Mouse (Mus musculus) megakaryocyte-erythroid progenitor cell, adult 5-6 weeks (primary cell): ENCODE results near the gene Rnase9. TPM values are rescaled to one million over a fixed set of nuclear protein-coding genes. Genes with fewer than 3 reads are reported as not detected.

Source experiments
- ATAC-seq: replicated peaks from 2 replicates; pipeline ENCODE4 v1.8.0; 2016; ENCODE audit warnings: mild to moderate bottlenecking, inconsistent platforms; ENCODE audit not compliant: severe bottlenecking, poor library complexity, low FRiP score, low TSS enrichment
- total RNA-seq, 2 experiments: library from RNA; stranded (forward) in 1 of 2; stranded (reverse) in 1 of 2; fragments of 200-1000, 215-1000 nt in 1 of 2; fragments of >200 nt in 1 of 2; fragmentation: Nextera tagmentation in 1 of 2; gene quantifications; 2 replicates each; pipeline ENCODE4 v1.2.3; 2014 to 2017

Rnase9 gene
- total RNA-seq, 2 experiments from 2014 or later, result not detected

DNA sequence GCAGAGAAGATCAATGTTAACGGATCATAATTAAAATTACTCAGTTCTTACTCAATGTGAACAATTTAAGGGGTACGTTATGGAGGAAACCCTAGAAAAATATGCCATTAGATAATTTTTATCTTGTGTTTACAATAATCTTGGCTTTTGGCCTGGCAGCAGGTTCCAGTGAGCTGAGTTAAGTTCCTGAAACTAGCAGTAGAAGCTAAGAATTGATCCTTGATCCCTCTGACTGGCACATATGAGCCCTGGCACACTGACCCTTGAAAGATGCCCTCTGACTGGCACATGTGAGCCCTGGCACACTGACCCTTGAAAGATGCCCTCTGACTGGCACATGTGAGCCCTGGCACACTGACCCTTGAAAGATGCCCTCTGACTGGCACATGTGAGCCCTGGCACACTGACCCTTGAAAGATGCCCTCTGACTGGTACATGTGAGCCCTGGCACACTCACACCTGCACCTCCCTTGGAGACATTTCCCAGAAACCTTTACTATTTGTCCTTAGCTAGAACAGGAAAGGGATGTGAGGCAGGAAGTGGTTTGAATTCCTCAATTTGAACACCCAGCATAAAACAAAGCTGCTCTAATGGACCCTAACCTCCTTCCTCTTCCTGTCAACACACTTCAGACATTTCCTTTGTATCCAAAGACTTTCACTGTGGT, 43.5 kb downstream of the Rnase9 start:
- peak; percentile 47; the same call in 1 of the 2 replicates for ATAC-seq

DNA sequence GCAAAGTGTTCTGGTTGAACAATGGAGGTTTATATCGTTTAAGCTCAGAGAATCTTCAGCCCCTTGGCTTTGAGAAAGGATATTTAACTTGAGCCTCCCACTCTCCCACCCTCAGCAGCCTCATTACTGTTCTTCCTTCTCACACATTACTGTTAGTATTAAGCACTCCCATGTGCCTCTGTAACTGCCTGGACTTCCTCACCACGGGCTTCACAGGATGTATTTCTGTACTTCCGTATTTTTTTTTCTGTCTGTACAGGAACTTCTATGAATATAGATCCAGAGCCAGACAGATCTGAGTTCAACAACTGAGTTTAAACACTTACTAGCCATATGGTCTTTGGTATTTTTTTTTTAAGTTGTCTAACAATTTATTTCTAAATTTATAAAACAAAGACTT, 44.6 kb downstream of the Rnase9 start:
- ATAC-seq, result no peak

DNA sequence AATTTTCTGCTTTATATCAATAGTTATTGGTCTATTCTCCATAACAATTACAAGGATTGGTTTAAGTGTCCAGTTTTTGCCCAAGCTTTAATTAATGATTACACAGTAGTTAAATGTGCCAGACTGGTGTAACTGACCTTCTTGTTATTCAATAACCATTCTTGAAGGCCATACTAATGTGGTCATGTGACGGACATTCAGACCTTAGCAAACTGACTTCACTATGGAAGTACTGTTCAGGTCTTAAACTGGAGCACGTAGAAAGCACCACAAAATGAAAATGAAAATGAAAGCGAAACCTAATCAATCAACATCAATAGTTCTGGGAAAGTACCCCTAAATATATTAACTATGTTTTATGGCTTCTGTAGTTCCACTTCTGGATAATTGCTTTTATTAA, 50.6 kb downstream of the Rnase9 start:
- no peak for ATAC-seq

Other genes with a start within 250 kb of the Rnase9 start
- not detected in 2 replicates for gene Ccnb1ip1, start 234.1 kb downstream of the Rnase9 start, total RNA-seq (2014; fragmentation: Nextera tagmentation)
- not detected in 2 replicates for gene Ccnb1ip1, start 234.1 kb downstream of the Rnase9 start, total RNA-seq (2017)
- gene Parp2, start 234.0 kb downstream of the Rnase9 start, total RNA-seq (2014; fragmentation: Nextera tagmentation), result 66.6 and 128 TPM in 2 replicates
- gene Parp2, start 234.0 kb downstream of the Rnase9 start, total RNA-seq (2017), result 89.0 and 128 TPM in 2 replicates
- 11.1 and 25.3 TPM in 2 replicates for gene Tep1, start 171.3 kb downstream of the Rnase9 start, total RNA-seq (2014; fragmentation: Nextera tagmentation)
- 2.7 and 9.1 TPM in 2 replicates for gene Tep1, start 171.3 kb downstream of the Rnase9 start, total RNA-seq (2017)
- not detected in 2 replicates for gene Klhl33, start 144.4 kb downstream of the Rnase9 start, total RNA-seq (2014; fragmentation: Nextera tagmentation)
- not detected in 2 replicates for gene Klhl33, start 144.4 kb downstream of the Rnase9 start, total RNA-seq (2017)
- gene Osgep, start 117.0 kb downstream of the Rnase9 start, total RNA-seq (2014; fragmentation: Nextera tagmentation), result 76.3 and 83.3 TPM in 2 replicates
- gene Osgep, start 117.0 kb downstream of the Rnase9 start, total RNA-seq (2017), result 80.5 and 105 TPM in 2 replicates
- gene Apex1, start 116.9 kb downstream of the Rnase9 start, total RNA-seq (2014; fragmentation: Nextera tagmentation), result 152 and 166 TPM in 2 replicates
- 202 and 220 TPM in 2 replicates for gene Apex1, start 116.9 kb downstream of the Rnase9 start, total RNA-seq (2017)
- gene Pip4p1, start 111.0 kb downstream of the Rnase9 start, total RNA-seq (2014; fragmentation: Nextera tagmentation), result 12.6 and 21.0 TPM in 2 replicates
- 10.9 and 12.6 TPM in 2 replicates for gene Pip4p1, start 111.0 kb downstream of the Rnase9 start, total RNA-seq (2017)
- gene Pnp, start 110.8 kb downstream of the Rnase9 start, total RNA-seq (2014; fragmentation: Nextera tagmentation), result 297 and 354 TPM in 2 replicates
- gene Pnp, start 110.8 kb downstream of the Rnase9 start, total RNA-seq (2017), result 162 and 277 TPM in 2 replicates
- gene Gm49342, start 97.4 kb downstream of the Rnase9 start, total RNA-seq (2014; fragmentation: Nextera tagmentation), result not detected in 2 replicates
- gene Gm49342, start 97.4 kb downstream of the Rnase9 start, total RNA-seq (2017), result 194 and 233 TPM in 2 replicates
- 28.8 and 44.9 TPM in 2 replicates for gene Pnp2, start 85.9 kb downstream of the Rnase9 start, total RNA-seq (2014; fragmentation: Nextera tagmentation)
- gene Pnp2, start 85.9 kb downstream of the Rnase9 start, total RNA-seq (2017), result 9.8 and 12.2 TPM in 2 replicates
- not detected in 2 replicates for gene Rnase10, start 34.1 kb downstream of the Rnase9 start, total RNA-seq (2014; fragmentation: Nextera tagmentation)
- gene Rnase10, start 34.1 kb downstream of the Rnase9 start, total RNA-seq (2017), result not detected in 2 replicates
- gene Rnase11, start 8.3 kb upstream of the Rnase9 start, total RNA-seq (2014; fragmentation: Nextera tagmentation), result not detected in 2 replicates
- not detected in 2 replicates for gene Rnase11, start 8.3 kb upstream of the Rnase9 start, total RNA-seq (2017)
- not detected in 2 replicates for gene Rnase12, start 15.8 kb upstream of the Rnase9 start, total RNA-seq (2014; fragmentation: Nextera tagmentation)
- gene Rnase12, start 15.8 kb upstream of the Rnase9 start, total RNA-seq (2017), result 0.99 and 5.2 TPM in 2 replicates
- not detected in 2 replicates for gene Olfr750, start 32.6 kb upstream of the Rnase9 start, total RNA-seq (2014; fragmentation: Nextera tagmentation)
- gene Olfr750, start 32.6 kb upstream of the Rnase9 start, total RNA-seq (2017), result not detected in 2 replicates
- not detected in 2 replicates for gene Rnase4, start 49.2 kb upstream of the Rnase9 start, total RNA-seq (2014; fragmentation: Nextera tagmentation)
- 0.76 TPM in 1 of 2 replicates, not detected in the other for gene Rnase4, start 49.2 kb upstream of the Rnase9 start, total RNA-seq (2017)
- not detected in 2 replicates for gene Ang, start 49.3 kb upstream of the Rnase9 start, total RNA-seq (2014; fragmentation: Nextera tagmentation)
- not detected in 2 replicates for gene Ang, start 49.3 kb upstream of the Rnase9 start, total RNA-seq (2017)
- gene Eddm3b, start 72.6 kb upstream of the Rnase9 start, total RNA-seq (2014; fragmentation: Nextera tagmentation), result not detected in 2 replicates
- gene Eddm3b, start 72.6 kb upstream of the Rnase9 start, total RNA-seq (2017), result not detected in 2 replicates
- gene Rnase6, start 82.0 kb upstream of the Rnase9 start, total RNA-seq (2014; fragmentation: Nextera tagmentation), result 2.8 and 14.6 TPM in 2 replicates
- gene Rnase6, start 82.0 kb upstream of the Rnase9 start, total RNA-seq (2017), result 14.8 and 44.0 TPM in 2 replicates
- not detected in 2 replicates for gene Rnase1, start 104.9 kb upstream of the Rnase9 start, total RNA-seq (2014; fragmentation: Nextera tagmentation)
- not detected in 2 replicates for gene Rnase1, start 104.9 kb upstream of the Rnase9 start, total RNA-seq (2017)
- not detected in 2 replicates for gene Rnase2b, start 120.4 kb upstream of the Rnase9 start, total RNA-seq (2014; fragmentation: Nextera tagmentation)
- gene Rnase2b, start 120.4 kb upstream of the Rnase9 start, total RNA-seq (2017), result not detected in 2 replicates
- gene Ang2, start 157.3 kb upstream of the Rnase9 start, total RNA-seq (2014; fragmentation: Nextera tagmentation), result not detected in 2 replicates
- not detected in 2 replicates for gene Ang2, start 157.3 kb upstream of the Rnase9 start, total RNA-seq (2017)
- not detected in 2 replicates for gene Ear14, start 161.5 kb upstream of the Rnase9 start, total RNA-seq (2014; fragmentation: Nextera tagmentation)
- gene Ear14, start 161.5 kb upstream of the Rnase9 start, total RNA-seq (2017), result not detected in 2 replicates
- not detected in 2 replicates for gene Rnase2a, start 214.2 kb upstream of the Rnase9 start, total RNA-seq (2014; fragmentation: Nextera tagmentation)
- gene Rnase2a, start 214.2 kb upstream of the Rnase9 start, total RNA-seq (2017), result not detected in 2 replicates